Mouse (Mus musculus) stomach, embryonic 16.5 days (tissue): ENCODE results near the gene Bahcc1. TPM values are rescaled to one million over a fixed set of nuclear protein-coding genes. Genes with fewer than 3 reads are reported as not detected.

ENCODE experiments used
- ATAC-seq: fragments of 200-750 bp; cut with Nextera tagmentation; 2 replicates; pipeline ENCODE4 v1.8.0; 2017; ENCODE audit warnings: moderate number of reproducible peaks, moderate TSS enrichment; ENCODE audit not compliant: insufficient read depth, low FRiP score
- H3K27ac ChIP-seq: fragments of 300-500 bp; sonication (generic); 2 replicates; pipeline ENCODE4 v1.5.1; 2014; ENCODE audit warnings: low read length
- H3K27me3 ChIP-seq: fragments of 300-500 bp; sonication (generic); 2 replicates; pipeline ENCODE4 v1.6.1; 2014; ENCODE audit warnings: low read length, control low read depth, mixed read lengths; ENCODE audit not compliant: control insufficient read depth, insufficient read depth
- H3K36me3 ChIP-seq: fragments of 300-500 bp; sonication (generic); 2 replicates; pipeline ENCODE4 v1.6.1; 2014; ENCODE audit warnings: low read length; ENCODE audit not compliant: control insufficient read depth, insufficient read depth
- H3K4me1 ChIP-seq: fragments of 300-500 bp; sonication (generic); 2 replicates; pipeline ENCODE4 v1.6.1; 2014; ENCODE audit warnings: low read length, control low read depth, mixed read lengths; ENCODE audit not compliant: control insufficient read depth, insufficient read depth
- H3K4me2 ChIP-seq: fragments of 300-500 bp; sonication (generic); 2 replicates; pipeline ENCODE4 v1.6.1; 2014; ENCODE audit warnings: low read depth, low read length, mixed read lengths
- H3K4me3 ChIP-seq: fragments of 300-500 bp; sonication (generic); replicated peaks from 2 replicates; pipeline ENCODE4 v1.5.1; 2014; ENCODE audit warnings: mild to moderate bottlenecking, low read length
- H3K9ac ChIP-seq: fragments of 300-500 bp; sonication (generic); 2 replicates; pipeline ENCODE4 v1.6.1; 2014; ENCODE audit warnings: low read length
- H3K9me3 ChIP-seq: fragments of 300-500 bp; sonication (generic); replicated peaks from 2 replicates; pipeline ENCODE4 v1.6.1; 2016; ENCODE audit warnings: low read length, control low read depth; ENCODE audit not compliant: control insufficient read depth
- WGBS: fragments of 180-500 bp; shearing (Covaris S2); extraction: QIAGEN DNeasy Blood & Tissue Kit; methylation state at CpG from one replicate; pipeline ENCODE4 v1.1.7; 2014; 5-methylcytosine and 5-hydroxymethylcytosine counted together
- polyA plus RNA-seq: library from polyadenylated mRNA; unstranded; fragments of >200 nt; fragmentation: Nextera tagmentation; extraction: Ambion mirVana; gene quantifications from 2 replicates; pipeline ENCODE4 v1.2.1, GENCODE M21; 2015

Bahcc1 gene
- polyA plus RNA-seq, 1 experiment from 2014 or later, result 4.5 TPM

GRCm38 (mm10) chr11:120305535-120306365 lies 73.0 kb downstream of the Bahcc1 start:
- no peaks in the 10 kb centered on the region for H3K9me3 ChIP-seq
- peak overlapping the region; percentile 95 for H3K4me2 ChIP-seq
- H3K4me3 ChIP-seq, result peak overlapping the region; percentile 59
- no peak for ATAC-seq
- 21% methylated on average over 15 of the region's 15 CpGs for WGBS
- peaks cover 3% of the 10 kb centered on the region; the same call in 1 of the 2 replicates for H3K27me3 ChIP-seq
- peaks cover 40% of the 10 kb centered on the region for H3K4me1 ChIP-seq
- H3K36me3 ChIP-seq, result no peaks in the 10 kb centered on the region
- peak overlapping the region; percentile 71 for H3K9ac ChIP-seq
- H3K27ac ChIP-seq, result peak overlapping the region; percentile 75

GRCm38 (mm10) chr11:120306366-120307131 lies 73.8 kb downstream of the Bahcc1 start:
- Histone ChIP-seq H3K27me3 (peaks cover 3% of the 10 kb centered on the region; the same call in 1 of the 2 replicates), H3K4me3 (no peak overlapping the region), H3K9me3 (no peaks in the 10 kb centered on the region), H3K27ac (no peak overlapping the region; the same call in 1 of the 2 replicates), H3K36me3 (no peaks in the 10 kb centered on the region), H3K4me1 (peaks cover 45% of the 10 kb centered on the region), H3K9ac (peak overlapping the region; percentile 49; the same call in 1 of the 2 replicates), H3K4me2 (no peak overlapping the region)
- ATAC-seq, result no peak
- 63% methylated on average over 12 of the region's 12 CpGs for WGBS

GRCm38 (mm10) chr11:120307132-120307413 lies 74.3 kb downstream of the Bahcc1 start:
- Histone ChIP-seq H3K9ac (peak overlapping the region; percentile 49), H3K4me2 (no peak overlapping the region), H3K4me3 (no peak overlapping the region), H3K9me3 (no peaks in the 10 kb centered on the region), H3K27me3 (peaks cover 3% of the 10 kb centered on the region; the same call in 1 of the 2 replicates), H3K27ac (no peak overlapping the region; the same call in 1 of the 2 replicates), H3K36me3 (no peaks in the 10 kb centered on the region), H3K4me1 (peaks cover 51% of the 10 kb centered on the region)
- no peak for ATAC-seq
- WGBS, result 36% methylated on average over 5 of the region's 5 CpGs

GRCm38 (mm10) chr11:120307566-120308430 lies 75.1 kb downstream of the Bahcc1 start:
- no peak overlapping the region for H3K27ac ChIP-seq
- WGBS, result 6% methylated on average over 19 of the region's 19 CpGs
- no peaks in the 10 kb centered on the region for H3K9me3 ChIP-seq
- H3K4me2 ChIP-seq, result peak overlapping the region; percentile 27; the same call in 1 of the 2 replicates
- H3K9ac ChIP-seq, result peak overlapping the region; percentile 49
- no peak overlapping the region for H3K4me3 ChIP-seq
- peaks cover 3% of the 10 kb centered on the region; the same call in 1 of the 2 replicates for H3K27me3 ChIP-seq
- ATAC-seq, result no peak
- peaks cover 52% of the 10 kb centered on the region for H3K4me1 ChIP-seq
- no peaks in the 10 kb centered on the region for H3K36me3 ChIP-seq

GRCm38 (mm10) chr11:120308441-120309320 lies 75.9 kb downstream of the Bahcc1 start:
- no peak for ATAC-seq
- no peak overlapping the region for H3K4me2 ChIP-seq
- H3K9me3 ChIP-seq, result no peaks in the 10 kb centered on the region
- 45% methylated on average over 15 of the region's 15 CpGs for WGBS
- no peaks in the 10 kb centered on the region for H3K36me3 ChIP-seq
- peaks cover 52% of the 10 kb centered on the region for H3K4me1 ChIP-seq
- H3K9ac ChIP-seq, result no peak overlapping the region
- no peak overlapping the region for H3K27ac ChIP-seq
- H3K27me3 ChIP-seq, result peaks cover 3% of the 10 kb centered on the region; the same call in 1 of the 2 replicates
- no peak overlapping the region for H3K4me3 ChIP-seq

- peak; percentile 90 for ATAC-seq
- WGBS, result 0% methylated on average over 45 of the region's 45 CpGs
- H3K27ac ChIP-seq, result peak overlapping the region; percentile 87
- no peaks in the 10 kb centered on the region for H3K9me3 ChIP-seq
- H3K4me1 ChIP-seq, result peaks cover 48% of the 10 kb centered on the region
- peaks cover 3% of the 10 kb centered on the region; the same call in 1 of the 2 replicates for H3K27me3 ChIP-seq
- H3K36me3 ChIP-seq, result no peaks in the 10 kb centered on the region
- H3K4me2 ChIP-seq, result peak overlapping the region; percentile 89
- peak overlapping the region; percentile 80 for H3K9ac ChIP-seq
- peak overlapping the region; percentile 54 for H3K4me3 ChIP-seq
Measured at GRCm38 (mm10) chr11:120310813-120311312, 78.1 kb downstream of the Bahcc1 start.

GRCm38 (mm10) chr11:120311561-120311960 lies 78.8 kb downstream of the Bahcc1 start:
- Histone ChIP-seq H3K36me3 (no peaks in the 10 kb centered on the region), H3K4me3 (peak overlapping the region; percentile 54), H3K9me3 (no peaks in the 10 kb centered on the region), H3K9ac (peak overlapping the region; percentile 80), H3K27me3 (peaks cover 3% of the 10 kb centered on the region; the same call in 1 of the 2 replicates), H3K4me1 (peaks cover 42% of the 10 kb centered on the region), H3K27ac (peak overlapping the region; percentile 87), H3K4me2 (peak overlapping the region; percentile 89)
- ATAC-seq, result no peak
- 44% methylated on average over 10 of the region's 10 CpGs for WGBS

- peaks cover 39% of the 10 kb centered on the region for H3K4me1 ChIP-seq
- H3K27me3 ChIP-seq, result no peaks in the 10 kb centered on the region
- peak overlapping the region; percentile 80; the same call in 1 of the 2 replicates for H3K9ac ChIP-seq
- no peak overlapping the region for H3K4me2 ChIP-seq
- H3K36me3 ChIP-seq, result no peaks in the 10 kb centered on the region
- no peak overlapping the region for H3K4me3 ChIP-seq
- 62% methylated on average over 6 of the region's 6 CpGs for WGBS
- ATAC-seq, result no peak
- H3K27ac ChIP-seq, result peak overlapping the region; percentile 87; the same call in 1 of the 2 replicates
- H3K9me3 ChIP-seq, result no peaks in the 10 kb centered on the region
Measured at GRCm38 (mm10) chr11:120312069-120312468, 79.3 kb downstream of the Bahcc1 start.
